Mouse (Mus musculus) bone marrow macrophage, adult 2 months (primary cell): ENCODE measurements at regions not wholly inside any gene's neighbourhood (a gene's known extent, or its start where the extent isn't known, plus 50 kb on each side); places are given as distances from the start of the nearest gene placed in this dataset.
A peak's percentile ranks its signal among the peaks of the same experiment; 100 is the strongest.

Source experiments
- H3K27ac ChIP-seq: 2 replicates; pipeline ENCODE4 v1.5.1; 2012; ENCODE audit warnings: low read depth, low read length; ENCODE audit not compliant: insufficient read depth
- H3K4me1 ChIP-seq: 2 replicates; pipeline ENCODE4 v1.6.1; 2012; ENCODE audit warnings: low read length; ENCODE audit not compliant: control insufficient read depth, insufficient read depth
- H3K4me3 ChIP-seq: 2 replicates; pipeline ENCODE4 v1.5.1; 2012; ENCODE audit warnings: mild to moderate bottlenecking, low read length, moderate library complexity; ENCODE audit not compliant: insufficient read depth
- CTCF ChIP-seq: IDR thresholded peaks from 2 replicates; pipeline ENCODE4 v1.5.1; 2012; ENCODE audit warnings: low read depth, mild to moderate bottlenecking, low read length, moderate library complexity
- POLR2A ChIP-seq: IDR thresholded peaks from 2 replicates; pipeline ENCODE4 v1.6.1; 2012; ENCODE audit warnings: mild to moderate bottlenecking, low read depth, low read length, borderline replicate concordance

GRCm38 (mm10) chr4:34322841-34323240, 227.9 kb upstream of the Akirin2 start:
- Histone ChIP-seq H3K4me3 (no peak overlapping the region), H3K27ac (no peak overlapping the region), H3K4me1 (no peaks in the 10 kb centered on the region)
- TF ChIP-seq POLR2A (no peak), CTCF (no peak)

GRCm38 (mm10) chr4:34328151-34328785, 222.5 kb upstream of the Akirin2 start:
- Histone ChIP-seq H3K27ac (no peak overlapping the region), H3K4me3 (no peak overlapping the region), H3K4me1 (no peaks in the 10 kb centered on the region)
- no peak for TF ChIP-seq POLR2A

DNA sequence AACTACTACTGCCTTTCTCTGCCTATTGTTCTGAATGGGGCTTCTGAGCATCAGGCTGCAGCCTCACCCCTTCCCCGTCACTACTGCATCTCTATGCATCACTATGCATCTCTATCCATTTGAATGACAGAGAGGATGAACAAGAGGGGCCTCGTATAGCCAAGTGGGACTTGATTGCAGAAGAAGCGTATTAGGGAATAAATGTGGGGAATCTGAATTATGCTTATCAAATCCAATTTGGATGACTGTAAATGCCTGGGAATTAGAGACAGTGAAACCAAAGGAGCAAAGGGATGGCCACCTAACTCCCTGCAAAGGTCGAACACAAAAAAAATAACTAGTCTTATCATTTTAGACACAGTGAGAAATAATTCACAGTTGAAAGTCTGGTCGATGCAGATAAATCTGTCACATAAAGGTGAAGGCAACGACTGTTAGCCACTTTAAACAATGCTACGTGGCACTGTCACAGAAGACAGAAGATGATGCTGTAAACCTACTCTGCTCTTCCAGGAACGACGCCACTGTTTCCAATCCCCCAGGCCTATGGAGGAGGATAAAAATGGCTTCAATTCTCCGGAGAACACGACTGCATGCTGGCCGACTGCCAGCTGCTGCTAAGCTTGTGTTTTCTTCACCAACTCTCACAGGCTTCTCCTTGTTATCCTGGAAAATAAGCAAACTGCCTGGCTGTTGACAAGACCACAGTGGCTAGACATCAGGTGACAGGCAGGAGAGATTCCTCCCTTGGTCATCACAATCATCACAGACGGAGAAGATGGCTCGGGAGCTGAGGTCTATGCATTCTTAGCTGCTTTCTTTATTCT, 213.6 kb upstream of the Akirin2 start:
- Histone ChIP-seq H3K4me3 (no peak overlapping the region), H3K27ac (no peak overlapping the region), H3K4me1 (no peaks in the 10 kb centered on the region)
- TF ChIP-seq CTCF: no peak
- TF ChIP-seq POLR2A: no peak

DNA sequence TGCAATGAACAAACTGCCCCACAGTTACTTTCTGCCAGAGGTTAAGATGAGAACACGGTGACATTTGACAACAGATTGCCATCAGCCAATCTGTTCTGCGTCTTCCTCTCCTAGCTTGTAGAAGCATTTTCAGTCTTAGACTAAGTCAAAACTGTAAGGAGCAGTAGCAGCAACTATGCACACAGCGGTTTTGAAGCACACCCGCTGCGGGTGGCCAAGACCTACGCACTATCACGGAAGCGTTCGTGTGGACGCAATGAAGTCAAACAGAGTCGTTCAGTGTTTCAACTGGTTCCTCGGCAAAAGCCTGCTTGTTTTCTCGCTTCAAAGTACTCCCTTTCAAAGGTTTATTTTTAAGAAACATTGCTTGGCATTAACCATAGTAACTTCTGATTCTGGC, 212.9 kb upstream of the Akirin2 start:
- no peak for TF ChIP-seq CTCF
- Histone ChIP-seq H3K27ac (no peak overlapping the region), H3K4me3 (no peak overlapping the region), H3K4me1 (no peaks in the 10 kb centered on the region)

GRCm38 (mm10) chr4:34340057-34340456, 210.7 kb upstream of the Akirin2 start:
- Histone ChIP-seq H3K4me3 (no peak overlapping the region), H3K4me1 (no peaks in the 10 kb centered on the region), H3K27ac (no peak overlapping the region)
- no peak for TF ChIP-seq CTCF
- TF ChIP-seq POLR2A: no peak

DNA sequence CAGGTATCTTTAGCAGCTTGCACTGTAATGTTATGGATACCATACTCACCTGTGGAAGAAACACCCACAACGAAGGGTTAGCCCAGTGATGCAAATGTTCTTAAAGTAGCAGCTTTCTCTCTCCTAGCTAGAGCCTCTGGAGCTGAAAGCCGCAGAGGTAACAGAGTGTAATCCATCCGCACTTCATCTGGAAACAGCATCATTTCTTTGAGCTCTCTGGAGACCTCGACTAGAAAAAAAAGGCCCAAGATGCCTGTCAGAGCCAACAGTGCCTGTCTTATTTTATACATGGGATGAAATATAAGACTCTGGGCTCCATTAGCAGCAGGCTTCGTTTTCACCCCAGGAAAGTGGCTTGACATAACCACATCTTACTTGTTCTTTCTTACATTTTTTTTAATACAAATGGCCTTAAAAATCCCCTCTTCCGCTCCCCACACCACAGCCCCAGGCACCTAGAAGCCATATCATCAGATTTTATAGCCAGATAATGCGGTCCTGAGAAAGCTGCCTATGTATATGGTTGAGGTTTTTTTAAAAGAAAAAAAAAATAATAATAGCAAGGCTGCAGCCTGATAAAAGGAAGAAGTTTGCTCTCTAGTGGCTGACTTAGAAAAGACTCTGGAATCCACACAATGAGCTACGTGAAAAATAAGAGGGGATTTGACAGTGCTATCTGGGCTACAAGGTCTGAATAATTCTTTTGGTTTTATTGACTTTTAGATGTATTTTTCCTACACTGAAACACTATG, 179.3 kb upstream of the Akirin2 start:
- TF ChIP-seq CTCF: no peak
- no peak for TF ChIP-seq POLR2A
- no peak overlapping the region for H3K4me3 ChIP-seq
- no peak overlapping the region for H3K27ac ChIP-seq
- no peaks in the 10 kb centered on the region for H3K4me1 ChIP-seq

- peaks cover 31% of the 10 kb centered on the region for H3K4me1 ChIP-seq
- TF ChIP-seq CTCF: no peak
- TF ChIP-seq POLR2A: no peak
- H3K27ac ChIP-seq: peak overlapping the region; percentile 48
- no peak overlapping the region for H3K4me3 ChIP-seq
These were observed 164.3 kb upstream of the Akirin2 start for GRCm38 (mm10) chr4:34386338-34386967.

- H3K4me3 ChIP-seq: no peak overlapping the region
- no peak for TF ChIP-seq CTCF
- no peak for TF ChIP-seq POLR2A
- H3K27ac ChIP-seq: no peak overlapping the region
- H3K4me1 ChIP-seq: peaks cover 26% of the 10 kb centered on the region
These were observed 159.2 kb upstream of the Akirin2 start for GRCm38 (mm10) chr4:34391499-34391898.

DNA sequence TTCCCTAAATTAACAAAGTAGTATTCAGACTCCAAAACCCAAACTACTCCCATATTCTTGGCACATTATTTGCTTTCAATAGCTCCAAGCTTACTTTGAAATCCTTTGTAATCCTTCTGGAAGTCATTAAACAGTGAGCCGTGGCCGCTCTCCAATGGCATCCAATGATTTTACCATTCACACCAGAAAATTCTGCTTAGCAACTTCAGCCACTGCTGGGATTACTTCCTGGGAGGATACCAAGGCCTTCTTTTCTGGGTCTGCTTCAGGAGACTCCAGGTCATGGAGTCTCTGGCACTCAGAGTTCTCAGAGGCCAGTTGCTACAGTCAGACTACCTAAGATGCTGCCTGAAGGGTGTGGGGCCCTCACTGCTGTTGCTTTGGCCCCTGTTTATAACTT, 147.7 kb upstream of the Akirin2 start:
- H3K27ac ChIP-seq: no peak overlapping the region
- no peaks in the 10 kb centered on the region for H3K4me1 ChIP-seq
- H3K4me3 ChIP-seq: no peak overlapping the region
- TF ChIP-seq POLR2A (no peak), CTCF (no peak)

- TF ChIP-seq POLR2A: no peak
- no peak for TF ChIP-seq CTCF
- H3K4me1 ChIP-seq: no peaks in the 10 kb centered on the region
- no peak overlapping the region for H3K27ac ChIP-seq
- H3K4me3 ChIP-seq: no peak overlapping the region
These were observed 143.6 kb upstream of the Akirin2 start for GRCm38 (mm10) chr4:34407181-34407580.

GRCm38 (mm10) chr4:34420970-34421369, 129.8 kb upstream of the Akirin2 start:
- TF ChIP-seq POLR2A: no peak
- TF ChIP-seq CTCF: no peak
- Histone ChIP-seq H3K27ac (no peak overlapping the region), H3K4me1 (no peaks in the 10 kb centered on the region), H3K4me3 (no peak overlapping the region)
